Mouse (Mus musculus) right cerebral cortex, postnatal 10 days (tissue): Measurements from ENCODE around the gene Olfr1154.

Experiments
- DNase-seq, 2 experiments: peaks; one replicate each; pipeline ENCODE4 v3.0.0; 2021; ENCODE audit warnings: low spot score in 2 of 2

The Olfr1154 gene

GRCm38 (mm10) chr2:87905066-87905465 is at the start of gene Olfr1154:
Olfr1154 (minus strand) TSS chr2:87905166.
- no peak for DNase-seq

- no peak for DNase-seq
These were observed 48.0 kb upstream of the Olfr1154 start, which contains the start of gene Olfr1156 for GRCm38 (mm10) chr2:87953000-87953399. Olfr1156 (minus strand) TSS chr2:87953100.

GRCm38 (mm10) chr2:87945037-87945436 is 40.1 kb upstream of the Olfr1154 start, which contains the start of gene Olfr1155:
Olfr1155 (minus strand) TSS chr2:87945137.
- no peak for DNase-seq

GRCm38 (mm10) chr2:87894662-87895061 is 10.3 kb downstream of the Olfr1154 start, which contains the start of gene Olfr1153:
Olfr1153 (plus strand) TSS chr2:87894962.
- no peak for DNase-seq

- no peak for DNase-seq
These were observed 38.8 kb downstream of the Olfr1154 start, which contains the start of gene Olfr1152 for GRCm38 (mm10) chr2:87866192-87866591. Olfr1152 (plus strand) TSS chr2:87866492.

- DNase-seq, result no peak
These were observed 49.4 kb downstream of the Olfr1154 start, which contains the start of gene Olfr1151 for GRCm38 (mm10) chr2:87855562-87855961. Olfr1151 (plus strand) TSS chr2:87855862.
